Mouse (Mus musculus) forebrain, embryonic 14.5 days (tissue): Measurements from ENCODE around the gene Olfr530. TPM values are rescaled to one million over a fixed set of nuclear protein-coding genes. Genes with fewer than 3 reads are reported as not detected.

ENCODE experiments used
- polyA plus RNA-seq: library from polyadenylated mRNA; unstranded; fragments of >200 nt; fragmentation: Nextera tagmentation; extraction: Ambion mirVana; gene quantifications from 2 replicates; pipeline ENCODE4 v1.2.1, GENCODE M21; 2014

The Olfr530 gene
- polyA plus RNA-seq, 1 experiment from 2014 or later, result not detected

Other genes starting within 250 kb of the Olfr530 start
- gene Mtg1, start 238.8 kb downstream of the Olfr530 start, polyA plus RNA-seq, result 40.7 and 42.9 TPM in 2 replicates
- gene Sprn, start 221.5 kb downstream of the Olfr530 start, polyA plus RNA-seq, result 7.9 and 9.7 TPM in 2 replicates
- gene Olfr522, start 211.6 kb downstream of the Olfr530 start, polyA plus RNA-seq, result not detected in 2 replicates
- gene Olfr523, start 203.1 kb downstream of the Olfr530 start, polyA plus RNA-seq, result not detected in 2 replicates
- gene Olfr524, start 170.4 kb downstream of the Olfr530 start, polyA plus RNA-seq, result not detected in 2 replicates
- gene Cd163l1, start 158.1 kb downstream of the Olfr530 start, polyA plus RNA-seq, result not detected in 2 replicates
- not detected in 2 replicates for gene 5830411N06Rik, start 129.0 kb downstream of the Olfr530 start, polyA plus RNA-seq
- not detected in 2 replicates for gene Olfr525, start 55.5 kb downstream of the Olfr530 start, polyA plus RNA-seq
- gene Olfr527, start 42.3 kb downstream of the Olfr530 start, polyA plus RNA-seq, result not detected in 2 replicates
- gene Olfr60, start 14.7 kb downstream of the Olfr530 start, polyA plus RNA-seq, result not detected in 2 replicates
- gene Olfr531, start 26.6 kb upstream of the Olfr530 start, polyA plus RNA-seq, result not detected in 2 replicates
- gene Olfr532, start 45.3 kb upstream of the Olfr530 start, polyA plus RNA-seq, result not detected in 2 replicates
- gene Olfr533, start 87.0 kb upstream of the Olfr530 start, polyA plus RNA-seq, result not detected in 2 replicates
- gene Olfr535, start 107.9 kb upstream of the Olfr530 start, polyA plus RNA-seq, result not detected in 2 replicates
- not detected in 2 replicates for gene Olfr536, start 131.1 kb upstream of the Olfr530 start, polyA plus RNA-seq
- not detected in 2 replicates for gene Olfr538, start 191.6 kb upstream of the Olfr530 start, polyA plus RNA-seq
- gene Olfr46, start 224.9 kb upstream of the Olfr530 start, polyA plus RNA-seq, result not detected in 2 replicates